Mouse (Mus musculus): ENCODE results near the gene Ttc34.

Ttc34 gene

DNA sequence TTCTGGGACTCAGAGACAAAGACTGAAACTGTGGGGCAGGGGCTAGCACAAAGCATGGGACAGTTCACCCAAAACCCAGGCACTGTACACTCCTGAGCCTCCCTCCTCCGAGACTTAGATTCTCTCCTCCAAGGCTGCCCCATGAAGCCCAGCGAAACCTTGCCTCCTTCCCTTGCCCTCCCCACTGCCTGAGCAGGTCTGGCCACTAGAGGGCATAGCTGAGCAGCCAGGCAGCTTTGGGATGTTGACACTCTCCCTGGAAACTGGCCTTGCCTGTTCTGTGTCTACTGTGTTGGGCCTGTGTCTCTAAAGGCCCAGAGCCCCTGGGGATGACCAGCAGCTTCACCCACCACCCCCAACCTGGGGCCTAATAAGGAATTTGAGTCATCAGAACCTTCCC, at the start of gene Ttc34:
TSS of gene Ttc34 (plus strand) at position 290 of the 400 bp plus-strand sequence.
- CTCF ChIA-PET: interaction anchor here in 3 of 4 experiments (0.5 to 4.6 kb wide), 37 partner anchors 8 to 1206 kb away, joined by 3 to 32 read pairs (median 4); partner anchors contain the start of genes Pex10 (in 2 of the 3), Morn1 (in 1 of the 3) and Rer1 (in 1 of the 3)
- POLR2A ChIA-PET: interaction anchor here in 3 of 4 experiments (0.7 to 4.0 kb wide), 6 partner anchors 11 to 229 kb away, joined by 3 to 17 read pairs (median 4); partner anchors contain the start of gene Pex10 (in 1 of the 3)

- ChIA-PET CTCF (interaction anchor here (0.8 to 5.5 kb wide), 13 partner anchors 9 to 542 kb away, joined by 3 to 32 read pairs (median 6); partner anchors contain the start of gene Arhgef16 (in 1 of the 4)), POLR2A (interaction anchor here in 2 of 4 experiments (0.6 to 1.3 kb wide), 2 partner anchors 112 to 113 kb away, joined by 3 read pairs; no protein-coding TSS in a partner anchor)
Observed at GRCm38 (mm10) chr4:154787960-154788702, 49.1 kb upstream of the Ttc34 start.

DNA sequence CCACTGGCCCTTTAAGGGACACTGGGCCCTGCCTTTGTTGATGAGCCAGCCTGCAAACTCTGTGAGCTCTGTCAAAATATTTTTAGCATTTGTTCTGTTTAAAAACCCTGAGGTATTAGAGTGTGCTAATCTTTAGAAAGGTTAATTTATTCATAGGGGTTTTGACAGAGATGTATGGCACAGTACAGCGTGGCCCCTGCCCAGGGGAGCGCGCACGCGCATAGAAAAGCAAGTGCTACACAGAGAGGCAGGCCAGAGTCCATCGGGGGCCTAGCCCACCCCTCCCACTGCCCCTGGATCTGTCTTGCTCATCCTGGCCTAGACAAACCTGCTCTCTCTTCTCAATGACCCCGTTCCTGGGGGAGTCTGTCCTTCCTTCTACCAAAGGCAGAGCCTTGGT, 45.4 kb upstream of the Ttc34 start:
- ChIA-PET CTCF (no interaction called here), POLR2A (no interaction called here)

DNA sequence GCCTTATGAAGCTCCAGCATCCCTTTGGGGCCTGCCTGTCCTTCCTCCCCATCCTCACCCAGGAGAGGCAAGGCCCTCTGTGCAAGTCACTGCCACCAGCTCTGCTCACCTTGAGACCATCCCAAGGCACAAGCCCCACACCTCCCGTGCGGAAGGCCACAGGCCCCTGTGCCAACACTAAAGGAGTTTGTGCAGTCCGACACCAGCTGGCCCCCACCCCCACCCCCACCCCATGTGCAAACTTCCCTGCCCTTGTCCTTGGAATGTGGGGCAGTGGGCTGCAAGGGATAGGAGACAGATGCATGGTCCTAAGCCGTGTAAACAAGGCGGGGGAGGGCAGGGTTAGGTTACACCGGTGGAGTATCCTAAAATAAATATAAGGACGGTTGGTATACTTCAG, 43.8 kb upstream of the Ttc34 start:
- ChIA-PET POLR2A (interaction anchor here in 2 of 4 experiments (0.6 to 1.8 kb wide), 4 partner anchors 9 to 473 kb away, joined by 3 to 5 read pairs (median 3); no protein-coding TSS in a partner anchor), CTCF (interaction anchor here (0.6 to 1.6 kb wide), 6 partner anchors 8 to 207 kb away, joined by 3 to 10 read pairs (median 4); no protein-coding TSS in a partner anchor)

DNA sequence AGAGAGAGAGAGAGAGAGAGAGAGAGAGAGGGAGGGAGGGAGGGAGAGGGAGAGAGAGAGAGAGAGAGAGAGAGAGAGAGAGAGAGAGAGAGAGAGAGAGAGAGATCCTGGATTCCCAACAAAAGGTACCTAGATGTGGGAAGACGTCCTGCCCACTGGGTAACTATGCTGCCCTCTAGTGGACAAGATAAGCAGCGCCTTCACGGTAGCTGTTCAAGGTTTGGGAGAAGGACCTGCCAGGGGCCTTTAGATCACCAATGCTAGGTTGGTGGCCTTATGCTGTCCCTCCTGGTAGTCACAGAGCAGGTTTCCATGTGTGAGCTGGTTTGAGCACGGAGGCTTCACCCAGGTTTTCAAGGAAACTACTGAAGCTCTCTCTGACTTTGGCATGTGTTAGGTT, 39.4 kb upstream of the Ttc34 start:
- POLR2A ChIA-PET: interaction anchor here in 3 of 4 experiments (0.6 to 1.3 kb wide), 5 partner anchors 11 to 549 kb away, joined by 3 to 4 read pairs (median 3); no protein-coding TSS in a partner anchor
- CTCF ChIA-PET: interaction anchor here (0.5 to 3.7 kb wide), 106 partner anchors 9 to 1101 kb away, joined by 3 to 67 read pairs (median 4); partner anchors contain the start of genes Arhgef16 (in 3 of the 4), Pex10 (in 1 of the 4) and Ttc34 (in 1 of the 4)

GRCm38 (mm10) chr4:154800543-154800942, 36.7 kb upstream of the Ttc34 start:
- POLR2A ChIA-PET: interaction anchor here in 1 of 4 experiments (0.6 kb wide), 1 partner anchor 269 kb away, joined by 6 read pairs; no protein-coding TSS in a partner anchor
- CTCF ChIA-PET: interaction anchor here in 1 of 4 experiments (1.5 kb wide), 1 partner anchor 15 kb away, joined by 4 read pairs; no protein-coding TSS in a partner anchor

GRCm38 (mm10) chr4:154802210-154802609, 35.0 kb upstream of the Ttc34 start:
- ChIA-PET CTCF (interaction anchor here in 2 of 4 experiments (0.6 to 1.6 kb wide), 6 partner anchors 15 to 879 kb away, joined by 3 read pairs; partner anchors contain the start of gene Arhgef16 (in 1 of the 2)), POLR2A (interaction anchor here in 1 of 4 experiments (0.5 to 0.6 kb wide), 2 partner anchors 58 to 704 kb away, joined by 3 read pairs; no protein-coding TSS in a partner anchor)

- CTCF ChIA-PET: interaction anchor here (0.6 to 3.0 kb wide), 16 partner anchors 10 to 1596 kb away, joined by 3 to 18 read pairs (median 4); partner anchors contain the start of gene Ttc34 (in 1 of the 4)
- POLR2A ChIA-PET: interaction anchor here in 2 of 4 experiments (0.8 to 1.0 kb wide), 3 partner anchors 11 to 82 kb away, joined by 3 to 4 read pairs (median 3); partner anchors contain the start of gene Ttc34 (in 1 of the 2)
Observed at GRCm38 (mm10) chr4:154825662-154826061, 11.6 kb upstream of the Ttc34 start.

DNA sequence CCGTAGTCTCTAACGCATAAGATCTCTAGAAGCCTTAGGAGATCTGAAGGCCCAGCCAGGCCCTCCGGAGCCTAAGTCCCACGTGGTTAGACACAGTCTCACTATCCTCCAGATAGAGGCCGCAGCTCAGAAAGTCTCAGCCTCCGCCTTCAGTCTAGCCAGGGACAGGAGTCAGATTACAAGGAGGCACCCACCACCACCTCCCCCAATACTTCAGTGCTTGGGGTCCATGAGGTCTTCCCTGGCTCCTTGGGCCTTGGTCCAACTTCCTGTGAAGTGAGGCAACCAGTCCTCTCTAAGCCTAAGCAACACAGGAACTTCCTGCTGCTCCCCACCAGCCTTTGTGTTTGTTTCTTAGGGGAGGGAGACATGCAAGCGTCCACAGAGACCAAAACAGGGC, 11.0 kb upstream of the Ttc34 start:
- CTCF ChIA-PET: interaction anchor here (0.5 to 3.0 kb wide), 16 partner anchors 9 to 1597 kb away, joined by 3 to 18 read pairs (median 4); partner anchors contain the start of gene Ttc34 (in 1 of the 4)
- POLR2A ChIA-PET: interaction anchor here in 2 of 4 experiments (0.8 to 1.3 kb wide), 4 partner anchors 9 to 83 kb away, joined by 3 to 4 read pairs (median 3); partner anchors contain the start of gene Ttc34 (in 1 of the 2)

- ChIA-PET POLR2A (interaction anchor here in 3 of 4 experiments (0.6 to 1.3 kb wide), 4 partner anchors 10 to 239 kb away, joined by 3 to 4 read pairs (median 3); no protein-coding TSS in a partner anchor), CTCF (interaction anchor here in 3 of 4 experiments (0.8 to 3.0 kb wide), 17 partner anchors 10 to 526 kb away, joined by 3 to 18 read pairs (median 4); partner anchors contain the start of genes Ttc34 (in 3 of the 3) and Arhgef16 (in 1 of the 3))
Observed at GRCm38 (mm10) chr4:154827181-154827580, 10.1 kb upstream of the Ttc34 start.

- POLR2A ChIA-PET: interaction anchor here in 1 of 4 experiments (1.1 kb wide), 1 partner anchor 230 kb away, joined by 3 read pairs; no protein-coding TSS in a partner anchor
- CTCF ChIA-PET: interaction anchor here (0.5 to 3.0 kb wide), 20 partner anchors 9 to 526 kb away, joined by 3 to 18 read pairs (median 4); partner anchors contain the start of genes Ttc34 (in 3 of the 4) and Arhgef16 (in 1 of the 4)
Observed at GRCm38 (mm10) chr4:154827861-154828610, 9.2 kb upstream of the Ttc34 start.

- CTCF ChIA-PET: interaction anchor here in 2 of 4 experiments (0.7 to 0.8 kb wide), 3 partner anchors 31 to 503 kb away, joined by 4 to 7 read pairs (median 4); no protein-coding TSS in a partner anchor
- POLR2A ChIA-PET: no interaction called here
Observed at GRCm38 (mm10) chr4:154831915-154832573, 5.2 kb upstream of the Ttc34 start.

DNA sequence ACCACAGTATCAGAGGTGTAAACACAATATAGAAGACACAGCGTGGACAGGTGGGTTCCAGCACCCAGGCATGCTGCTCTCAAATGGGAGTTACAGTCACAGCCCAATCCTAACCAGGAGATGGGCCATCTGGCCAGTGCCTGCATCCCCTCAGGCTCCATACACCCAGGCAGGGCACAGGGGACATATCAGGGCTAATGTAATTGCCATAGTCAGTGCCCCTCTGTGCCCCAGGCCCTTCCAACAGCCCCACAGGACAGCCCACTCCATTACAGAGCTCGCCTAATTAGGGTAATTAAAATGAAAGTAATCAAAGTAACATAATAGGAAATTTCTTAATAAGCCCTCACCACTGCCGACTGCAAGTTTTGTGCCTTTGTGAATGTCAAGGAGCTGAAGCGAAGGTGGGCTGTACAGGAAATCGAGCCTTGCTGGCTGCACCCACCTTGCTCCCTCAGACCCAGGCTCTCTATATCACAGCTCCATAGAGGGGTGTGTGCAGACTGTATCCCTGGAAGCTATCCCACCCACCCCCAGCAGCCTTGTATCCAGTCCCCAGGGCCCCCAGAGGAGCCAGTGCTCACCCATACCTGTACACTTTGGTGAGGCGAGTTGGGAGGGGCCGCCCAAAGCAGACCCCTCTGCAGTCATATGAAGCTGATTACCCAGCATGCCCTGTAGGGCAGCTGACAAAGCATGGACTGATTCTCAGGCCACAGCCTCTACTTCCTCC, 910 bp upstream of the Ttc34 start:
- ChIA-PET CTCF (interaction anchor here in 3 of 4 experiments (0.6 to 4.6 kb wide), 29 partner anchors 7 to 731 kb away, joined by 3 to 32 read pairs (median 3); partner anchors contain the start of genes Pex10 (in 2 of the 3), Morn1 (in 1 of the 3) and Rer1 (in 1 of the 3)), POLR2A (interaction anchor here in 3 of 4 experiments (0.7 to 4.0 kb wide), 6 partner anchors 10 to 230 kb away, joined by 3 to 17 read pairs (median 4); partner anchors contain the start of gene Pex10 (in 1 of the 3))

DNA sequence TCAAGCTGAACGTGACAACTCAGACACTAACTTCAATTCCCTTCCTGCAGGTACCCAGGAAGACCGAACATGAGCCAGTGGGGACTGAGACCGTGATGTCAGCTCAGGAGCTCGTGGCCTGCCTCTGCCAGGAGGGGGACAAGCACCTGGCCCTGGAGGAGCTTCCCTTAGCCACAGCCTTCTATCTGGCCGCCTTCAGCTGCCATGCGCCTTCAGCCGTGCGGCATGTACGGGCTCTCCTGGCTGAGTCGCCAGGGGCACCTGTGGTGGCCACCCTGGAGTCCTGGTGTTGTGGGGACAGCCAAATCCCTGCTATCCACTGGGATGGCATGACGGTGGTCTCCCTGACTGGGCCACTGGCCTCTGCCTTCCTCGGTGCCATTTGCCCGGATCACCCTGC, 1.5 kb downstream of the Ttc34 start:
- ChIA-PET POLR2A (interaction anchor here in 3 of 4 experiments (0.7 to 4.0 kb wide), 13 partner anchors 9 to 241 kb away, joined by 3 to 36 read pairs (median 4); partner anchors contain the start of gene Pex10 (in 2 of the 3)), CTCF (interaction anchor here (0.7 to 4.6 kb wide), 21 partner anchors 9 to 813 kb away, joined by 3 to 32 read pairs (median 4); partner anchors contain the start of genes Pex10 (in 1 of the 4), Plch2 (in 1 of the 4) and Smim1 (in 1 of the 4))

- POLR2A ChIA-PET: interaction anchor here in 3 of 4 experiments (0.6 to 4.0 kb wide), 16 partner anchors 10 to 241 kb away, joined by 3 to 36 read pairs (median 4); partner anchors contain the start of gene Pex10 (in 2 of the 3)
- CTCF ChIA-PET: interaction anchor here (0.5 to 4.6 kb wide), 23 partner anchors 10 to 679 kb away, joined by 3 to 32 read pairs (median 4); partner anchors contain the start of genes Fam213b (in 1 of the 4), Pex10 (in 1 of the 4) and Plch2 (in 1 of the 4)
Observed at GRCm38 (mm10) chr4:154839406-154839805, 2.1 kb downstream of the Ttc34 start.

DNA sequence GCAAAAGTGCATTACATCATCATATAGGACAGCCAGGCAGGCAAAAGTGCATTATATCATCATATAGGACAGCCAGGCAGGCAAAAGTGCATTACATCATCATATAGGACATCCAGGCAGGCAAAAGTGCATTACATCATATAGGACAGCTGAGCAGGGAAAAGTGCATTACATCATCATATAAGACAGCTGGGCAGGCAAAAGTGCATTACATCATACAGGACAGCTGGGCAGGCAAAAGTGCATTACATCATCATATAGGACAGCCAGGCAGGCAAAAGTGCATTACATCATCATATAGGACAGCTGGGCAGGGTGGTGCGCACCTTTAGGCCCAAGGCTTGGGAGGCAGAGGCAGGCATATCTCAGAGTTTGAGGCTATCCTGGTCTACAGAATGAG, 15.4 kb downstream of the Ttc34 start:
- POLR2A ChIA-PET: interaction anchor here in 1 of 4 experiments (1.8 kb wide), 1 partner anchor 13 kb away, joined by 9 read pairs; no protein-coding TSS in a partner anchor
- CTCF ChIA-PET: interaction anchor here in 1 of 4 experiments (0.8 kb wide), 1 partner anchor 13 kb away, joined by 3 read pairs; no protein-coding TSS in a partner anchor

All from embryonic stem cell, embryonic (primary cell).